Mouse (Mus musculus) gastrocnemius, postnatal 10 days (tissue): Measurements from ENCODE around the gene E330034G19Rik. TPM values are rescaled to one million over a fixed set of nuclear protein-coding genes. Genes with fewer than 3 reads are reported as not detected.
"Not testable (repeated sequence)": the region's sequence is repeated elsewhere in the genome, so short reads cannot be mapped to it uniquely, and the experiment has no call there.

Experiments
- DNase-seq: peaks from one replicate; pipeline ENCODE4 v3.0.0; 2021; ENCODE audit warnings: mixed read lengths
- long read RNA-seq, 2 experiments: library from polyadenylated mRNA; stranded (forward); transcript quantifications; one replicate each; pipeline ENCODE4 v2.0.0; 2021
- total RNA-seq, 2 experiments: library from RNA; stranded (reverse); gene quantifications; 2 replicates each; pipeline ENCODE4 v1.2.3; 2021

E330034G19Rik gene
- not detected for total RNA-seq
- long read RNA-seq, experiment 1 = 0 reads
- long read RNA-seq, experiment 2 = 0 reads

DNA sequence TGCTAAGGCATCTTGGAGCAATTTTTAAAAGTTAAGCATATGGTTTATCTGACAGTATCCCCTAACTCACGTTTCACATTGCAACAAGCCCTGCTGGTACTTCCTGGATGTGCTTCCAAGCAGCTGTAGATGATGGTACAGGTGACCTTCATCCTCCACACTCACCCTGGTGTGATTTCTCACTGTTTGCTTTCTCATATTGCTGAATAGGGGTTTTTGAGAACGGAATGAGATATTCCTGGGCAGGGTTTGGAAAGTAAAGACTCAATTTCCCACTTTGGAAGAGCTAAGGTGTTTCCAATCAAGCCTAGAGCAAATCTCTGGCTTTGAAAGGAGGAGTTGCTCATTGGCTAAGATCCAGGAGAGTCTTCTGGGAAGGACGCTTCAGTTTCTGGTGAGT lies at the start of gene E330034G19Rik:
TSS of gene E330034G19Rik (plus strand) at position 301 of the 400 bp plus-strand sequence.
- DNase-seq = no peak

DNA sequence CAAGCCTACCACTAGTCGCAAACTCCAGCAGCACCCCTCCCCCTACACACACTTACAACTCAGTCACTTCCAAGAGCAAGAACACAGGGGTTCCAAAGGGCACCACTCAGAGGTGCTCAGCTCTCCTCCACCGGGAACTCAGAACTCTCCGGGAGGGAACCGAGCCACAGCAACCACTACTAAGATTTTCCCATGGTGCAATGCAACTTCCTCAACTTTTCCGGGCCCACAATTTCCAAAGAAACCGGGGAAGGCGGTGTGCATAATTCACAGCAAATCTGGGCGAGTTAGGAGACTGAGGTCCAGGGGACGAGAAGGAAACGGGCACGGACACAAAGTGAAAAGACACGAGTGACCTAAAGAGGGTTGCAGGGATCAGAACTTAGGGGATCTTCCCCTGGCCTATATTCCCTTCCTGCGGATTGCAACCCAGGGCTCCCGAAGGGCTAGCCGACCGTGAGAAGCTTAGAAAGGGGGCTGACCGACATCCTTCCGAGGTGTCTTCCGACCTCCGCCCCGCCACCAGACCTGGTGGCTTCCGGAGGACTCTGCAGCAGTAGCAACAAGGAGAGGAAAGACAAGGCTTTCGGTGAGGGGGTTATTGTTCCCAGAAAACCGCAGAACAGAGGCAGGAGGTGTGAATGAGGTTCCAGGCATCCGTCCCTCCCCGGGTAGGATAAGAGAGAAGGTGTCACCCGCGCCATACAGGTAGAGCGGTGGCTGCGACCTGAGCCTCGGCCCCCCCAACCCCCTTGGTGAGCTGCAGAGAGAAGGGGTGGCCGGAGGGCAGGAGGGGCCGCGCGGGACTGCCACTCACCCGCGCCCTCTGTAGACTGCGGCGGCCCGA lies 48.5 kb upstream of the E330034G19Rik start:
- DNase-seq = peak; percentile 13

GRCm38 (mm10) chr14:24245177-24246081 lies 47.6 kb upstream of the E330034G19Rik start, which contains the start of gene Dlg5:
Gene Dlg5, minus strand, starts transcription at chr14:24245920.
- peak; percentile 66 for DNase-seq

GRCm38 (mm10) chr14:24249926-24250325 lies 43.1 kb upstream of the E330034G19Rik start:
- DNase-seq = no peak

- no peak for DNase-seq
Observed at GRCm38 (mm10) chr14:24251326-24251725, 41.7 kb upstream of the E330034G19Rik start.

- DNase-seq = no peak
Observed at GRCm38 (mm10) chr14:24253611-24254202, 39.3 kb upstream of the E330034G19Rik start.

- DNase-seq = no peak
Observed at GRCm38 (mm10) chr14:24255956-24256355, 37.1 kb upstream of the E330034G19Rik start.

- DNase-seq = no peak
Observed at GRCm38 (mm10) chr14:24260391-24260790, 32.6 kb upstream of the E330034G19Rik start.

- DNase-seq = no peak
Observed at GRCm38 (mm10) chr14:24262382-24262781, 30.6 kb upstream of the E330034G19Rik start.

- DNase-seq = no peak
Observed at GRCm38 (mm10) chr14:24262915-24263314, 30.1 kb upstream of the E330034G19Rik start.

DNA sequence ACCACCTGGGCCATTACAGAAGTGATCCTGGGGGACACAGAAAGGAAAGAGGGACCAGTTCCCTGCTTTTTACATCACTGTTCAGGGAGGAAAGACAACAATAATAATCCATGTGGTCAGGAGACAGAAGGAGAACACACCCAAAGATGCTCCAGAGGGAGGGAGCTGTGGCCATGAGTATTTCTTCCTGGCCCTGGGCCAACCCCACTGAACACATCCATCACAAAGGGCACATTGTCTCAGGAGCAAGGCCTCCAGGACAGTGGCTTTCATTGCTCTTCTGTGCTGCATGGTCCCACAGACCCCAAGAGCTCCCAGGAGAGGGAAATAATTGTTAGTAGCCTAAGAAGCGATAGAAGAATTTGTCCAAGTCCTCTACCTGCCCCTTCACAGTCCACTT lies 23.4 kb upstream of the E330034G19Rik start:
- no peak for DNase-seq

DNA sequence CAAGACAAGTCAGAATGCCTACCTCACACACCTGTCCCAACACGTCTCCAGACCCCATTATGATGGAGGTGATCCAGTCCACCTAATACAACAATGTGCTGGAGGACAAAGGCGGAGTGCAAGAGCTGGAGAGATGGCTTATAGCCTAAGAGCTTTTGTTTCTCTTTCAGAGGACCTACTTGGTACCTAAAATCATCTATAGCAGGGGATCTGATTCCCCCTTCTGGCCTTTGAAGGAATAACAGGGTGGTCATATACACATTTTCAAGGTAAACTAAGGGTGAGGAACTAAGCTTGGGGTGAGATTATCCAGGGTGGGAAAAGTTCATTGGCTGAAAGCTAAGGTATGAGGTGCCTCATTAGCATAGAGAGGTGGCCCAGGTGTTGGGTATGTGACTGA lies 19.4 kb upstream of the E330034G19Rik start:
- DNase-seq = no peak

DNA sequence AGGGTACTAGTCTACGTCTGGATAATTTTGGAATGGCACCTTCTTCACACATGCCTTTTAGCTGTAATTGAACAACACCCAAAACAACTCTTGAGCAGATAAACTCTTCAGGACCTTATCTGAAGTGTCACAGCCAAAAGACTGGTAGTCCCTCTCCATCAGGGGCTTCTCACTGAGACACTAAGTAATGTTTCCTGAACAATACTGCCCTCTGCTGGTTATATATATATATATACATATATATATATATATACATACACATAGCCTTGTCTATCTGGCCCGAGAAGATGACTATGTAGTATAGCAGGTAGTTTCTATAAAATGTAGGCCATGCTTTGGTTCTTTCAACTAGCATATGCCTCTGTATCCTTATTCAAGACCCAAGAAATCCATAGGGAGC lies 17.5 kb upstream of the E330034G19Rik start:
- DNase-seq = no peak

DNA sequence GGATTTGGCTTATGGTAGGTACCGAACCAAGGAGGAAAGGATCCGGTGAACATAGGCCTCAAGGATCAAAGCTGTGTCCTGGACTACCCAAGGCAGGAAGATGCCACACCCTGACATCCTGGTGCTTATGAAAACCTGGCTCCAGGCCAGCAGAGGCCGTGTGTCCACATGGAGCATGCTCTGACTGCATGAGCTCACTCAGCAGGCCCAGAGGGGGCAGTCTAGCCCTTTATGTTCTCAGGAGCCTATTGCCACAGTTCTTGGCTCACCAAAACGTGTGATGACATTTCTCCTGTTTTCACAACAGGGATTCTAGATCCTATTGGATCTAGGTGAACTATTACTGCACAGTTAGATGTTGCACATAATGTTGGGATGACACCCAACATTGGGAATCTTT lies 11.7 kb upstream of the E330034G19Rik start:
- DNase-seq = no peak

DNA sequence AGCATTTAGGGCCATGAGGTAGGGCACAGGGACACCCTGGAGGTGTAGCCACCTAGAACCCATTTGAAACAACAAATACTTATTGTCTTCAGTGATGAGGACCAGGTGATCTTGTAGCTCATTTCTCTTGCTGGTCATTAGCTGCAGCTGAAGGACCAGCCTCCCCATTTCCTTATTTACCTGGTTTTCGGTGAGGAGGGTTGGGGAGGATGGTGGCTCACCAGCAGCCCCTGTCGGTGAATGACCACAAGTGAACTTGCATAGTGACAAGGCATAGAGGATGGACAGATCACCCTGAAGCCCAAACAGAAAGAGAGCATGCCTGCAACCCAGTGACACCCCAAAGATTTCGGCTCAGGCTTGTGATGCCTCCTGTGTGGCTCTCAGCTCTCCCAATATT lies 10.7 kb upstream of the E330034G19Rik start:
- no peak for DNase-seq

GRCm38 (mm10) chr14:24286136-24286535 lies 6.9 kb upstream of the E330034G19Rik start:
- no peak for DNase-seq

DNA sequence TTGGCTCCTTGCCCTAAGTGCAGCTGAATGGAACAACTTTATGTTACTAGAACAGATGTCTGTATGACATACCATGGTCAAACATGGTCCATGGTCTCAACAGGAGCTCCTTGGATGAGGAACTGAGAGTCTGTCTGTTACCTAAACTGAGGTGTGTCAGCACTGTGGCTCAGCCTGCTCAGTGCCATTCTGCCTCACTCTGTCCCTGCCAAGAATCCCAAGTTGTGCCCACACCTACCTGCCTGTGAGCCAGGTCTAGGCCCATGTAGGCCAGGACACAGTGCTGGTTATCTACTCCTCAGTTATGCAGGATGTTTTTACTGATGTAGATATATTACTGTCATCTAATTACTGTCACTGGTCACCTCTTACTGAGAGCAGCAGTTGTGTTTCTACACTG lies 2.3 kb upstream of the E330034G19Rik start:
- no peak for DNase-seq

DNA sequence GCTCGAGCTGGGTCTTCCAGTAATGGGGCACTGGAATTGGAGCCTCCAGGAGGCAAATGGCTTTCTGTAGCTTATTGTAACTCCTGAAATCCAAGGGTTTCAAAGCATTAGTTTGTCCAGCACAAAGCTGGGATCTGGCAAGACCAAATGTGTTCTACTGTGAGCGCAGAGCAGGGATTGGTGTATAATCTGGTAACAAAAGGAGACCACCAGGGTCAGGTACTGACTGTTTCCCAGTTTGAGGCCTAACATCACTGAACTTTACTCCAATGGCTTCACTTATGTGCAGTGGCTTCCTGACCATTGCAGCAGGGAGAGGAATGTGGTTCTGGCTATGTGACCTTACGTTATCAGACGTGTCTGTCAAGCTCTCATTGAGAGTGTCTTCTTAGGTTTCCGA lies 617 bp downstream of the E330034G19Rik start:
- DNase-seq = no peak

DNA sequence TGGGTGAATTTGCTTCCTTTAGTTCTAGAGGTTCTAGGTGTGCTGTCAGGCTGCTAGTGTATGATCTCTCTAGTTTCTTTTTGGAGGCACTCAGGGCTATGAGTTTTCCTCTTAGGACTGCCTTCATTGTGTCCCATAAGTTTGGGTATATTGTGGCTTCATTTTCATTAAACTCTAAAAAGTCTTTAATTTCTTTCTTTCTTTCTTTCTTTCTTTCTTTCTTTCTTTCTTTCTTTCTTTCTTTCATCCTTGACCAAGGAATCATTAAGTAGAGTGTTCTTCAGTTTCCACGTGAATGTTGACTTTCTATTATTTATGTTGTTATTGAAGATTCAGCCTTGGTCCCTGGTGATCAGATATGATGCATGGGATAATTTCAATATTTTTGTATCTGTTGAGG lies 9.1 kb downstream of the E330034G19Rik start:
- peak; percentile 10 for DNase-seq

- no peak for DNase-seq
Observed at GRCm38 (mm10) chr14:24306667-24307066, 13.7 kb downstream of the E330034G19Rik start.

DNA sequence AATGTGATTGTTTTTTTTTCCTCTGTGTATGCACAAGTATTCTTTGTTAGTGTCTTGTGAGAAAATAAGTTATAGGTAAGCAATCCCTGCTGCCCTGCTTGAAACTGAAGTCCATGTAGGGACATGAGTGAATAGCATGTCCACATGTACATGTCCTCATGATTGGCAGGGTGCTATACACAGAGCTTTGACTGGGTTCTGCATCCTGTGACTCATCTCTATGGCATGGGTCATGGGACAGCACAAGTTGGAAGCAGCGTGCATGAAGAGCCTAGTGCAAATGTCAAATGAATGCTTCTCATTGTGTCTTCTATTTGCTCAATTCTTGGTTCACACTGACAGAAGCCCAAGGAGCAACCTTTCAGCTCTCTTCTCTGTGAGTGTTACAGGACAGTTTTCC lies 14.1 kb downstream of the E330034G19Rik start:
- no peak for DNase-seq

DNA sequence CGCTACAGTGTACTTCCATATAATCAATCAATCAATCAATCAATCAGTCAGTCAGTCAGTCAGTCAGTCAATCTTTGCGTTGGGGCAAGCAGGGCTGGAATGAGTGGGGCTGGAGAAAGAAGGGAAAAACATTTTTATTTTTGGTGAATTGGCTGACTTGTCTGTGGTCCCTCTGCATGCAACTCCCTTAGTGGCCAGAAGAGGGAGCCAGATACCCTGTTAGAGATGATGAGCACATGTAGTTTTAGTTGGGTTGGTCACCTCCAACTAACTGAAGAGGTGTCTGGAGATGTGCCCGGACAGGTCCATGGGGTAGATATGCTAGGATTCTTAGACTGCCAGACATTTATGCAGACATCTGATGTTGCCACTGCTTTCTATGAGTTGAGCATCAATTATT lies 18.1 kb downstream of the E330034G19Rik start:
- DNase-seq = peak; percentile 48

DNA sequence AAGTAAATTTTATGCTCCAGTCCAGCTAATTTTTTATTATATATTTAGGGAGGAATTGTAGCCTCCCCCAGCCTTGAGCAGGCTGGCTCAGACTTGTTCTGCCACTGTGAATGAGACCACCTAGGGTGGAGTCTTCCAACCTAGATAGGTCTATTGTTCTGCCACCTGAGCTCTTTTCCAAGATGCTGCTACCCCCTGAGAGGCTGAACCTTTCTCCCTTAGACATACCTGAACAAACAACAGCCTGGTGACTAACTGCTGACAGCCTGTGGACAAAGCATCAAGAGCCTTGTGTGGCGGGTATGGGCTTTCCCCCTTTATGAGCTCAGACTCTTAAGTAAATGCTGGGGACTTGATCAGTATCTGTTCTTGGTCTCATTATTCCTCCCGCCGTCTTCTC lies 54.0 kb downstream of the E330034G19Rik start:
- DNase-seq = not testable (repeated sequence)
